Mouse (Mus musculus): ENCODE measurements around the gene Lcmt2. TPM values are rescaled to one million over a fixed set of nuclear protein-coding genes. Genes with fewer than 3 reads are reported as not detected.

Gene Lcmt2
- polyA plus RNA-seq (2014; fragmentation: Illumina TruSeq; extraction: RNeasy Lipid Tissue Mini Kit (QIAGEN cat#74804); ENCODE audit: low read depth, low replicate concordance), result 8.6 TPM

DNA sequence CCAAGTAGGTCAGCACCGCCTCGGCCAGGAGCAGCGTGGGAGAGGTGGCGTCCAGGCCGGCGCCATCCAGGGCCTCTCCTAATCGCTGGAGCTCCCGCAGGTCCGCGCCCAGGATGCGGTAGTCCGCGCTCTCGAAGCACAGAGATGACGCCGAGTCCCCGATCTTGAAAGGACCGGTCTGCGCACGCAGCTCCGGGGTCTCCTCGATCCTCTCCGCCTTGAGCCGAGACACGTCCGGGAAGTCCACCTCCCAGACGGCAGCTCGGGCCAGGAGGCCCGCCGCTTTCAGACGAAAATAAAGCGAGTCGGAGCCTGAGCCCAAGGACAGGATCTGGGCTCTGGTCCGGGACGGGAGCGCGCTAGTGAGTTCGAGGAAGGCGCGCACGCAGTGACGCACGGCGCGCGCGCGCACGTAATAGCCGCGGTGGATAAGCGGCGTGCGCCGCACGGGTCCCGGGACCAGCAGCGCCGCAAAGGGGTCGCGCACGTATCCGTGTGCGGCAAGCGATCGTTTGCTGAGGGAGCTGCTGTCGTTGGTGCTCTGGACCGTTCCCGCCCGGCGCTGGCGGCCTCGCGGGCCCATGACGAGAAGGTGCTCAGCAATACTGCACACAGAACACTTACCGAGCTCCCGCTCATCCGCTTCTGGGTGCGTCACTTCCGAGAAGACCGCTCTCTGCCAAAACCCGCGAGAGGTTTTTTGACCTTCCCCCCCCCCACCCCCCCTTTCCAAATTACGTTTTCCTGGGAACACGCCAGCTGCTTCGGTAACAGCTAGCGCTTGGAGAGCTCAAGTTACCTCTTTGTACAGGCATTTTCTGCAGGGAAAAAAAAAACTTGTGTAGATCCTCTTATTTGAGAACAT lies at the start of gene Lcmt2, which contains the start of gene Adal:
Gene Lcmt2, minus strand, starts transcription at position 636 of the 865 bp plus-strand sequence.
Gene Adal, plus strand, starts transcription at position 411 of the 865 bp plus-strand sequence.

DNA sequence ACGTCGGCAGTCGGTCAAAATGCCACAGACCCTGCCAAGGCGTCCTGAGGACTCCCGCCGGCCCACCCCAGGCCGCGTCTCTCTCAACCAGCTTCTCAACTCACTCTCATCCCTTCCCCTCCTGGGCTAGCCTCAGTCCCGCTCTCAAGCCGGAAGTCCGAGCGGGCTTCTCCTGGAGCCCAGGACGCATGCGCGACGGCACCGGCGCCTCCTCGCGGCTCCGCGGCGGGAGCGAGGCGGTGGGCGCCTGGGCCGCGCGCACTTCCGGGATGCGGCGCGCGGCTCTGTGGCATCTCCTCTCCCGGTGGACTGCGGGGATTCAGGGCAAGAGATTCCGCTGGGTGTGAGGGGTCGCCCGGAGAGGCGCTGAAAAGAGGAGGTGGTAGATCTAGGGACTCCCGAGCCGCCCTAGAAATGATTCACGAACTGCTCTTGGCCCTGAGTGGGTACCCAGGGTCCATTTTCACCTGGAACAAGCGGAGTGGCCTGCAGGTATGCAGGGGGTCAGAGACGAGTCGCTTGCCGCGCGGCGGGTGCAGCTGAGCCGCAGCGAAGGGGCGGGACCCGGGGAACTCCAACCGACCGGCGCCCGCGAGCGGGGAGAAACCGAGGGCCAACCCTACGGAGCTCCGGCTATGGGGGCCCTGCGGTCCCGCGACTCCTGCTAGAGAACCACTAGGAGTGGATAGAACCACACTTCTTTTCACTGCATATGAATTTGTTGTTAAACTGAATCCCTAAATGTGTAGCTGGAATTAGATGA lies 30.7 kb upstream of the Lcmt2 start, which contains the start of gene Zscan29:
Gene Zscan29, minus strand, starts transcription at position 146 of the 763 bp plus-strand sequence.

DNA sequence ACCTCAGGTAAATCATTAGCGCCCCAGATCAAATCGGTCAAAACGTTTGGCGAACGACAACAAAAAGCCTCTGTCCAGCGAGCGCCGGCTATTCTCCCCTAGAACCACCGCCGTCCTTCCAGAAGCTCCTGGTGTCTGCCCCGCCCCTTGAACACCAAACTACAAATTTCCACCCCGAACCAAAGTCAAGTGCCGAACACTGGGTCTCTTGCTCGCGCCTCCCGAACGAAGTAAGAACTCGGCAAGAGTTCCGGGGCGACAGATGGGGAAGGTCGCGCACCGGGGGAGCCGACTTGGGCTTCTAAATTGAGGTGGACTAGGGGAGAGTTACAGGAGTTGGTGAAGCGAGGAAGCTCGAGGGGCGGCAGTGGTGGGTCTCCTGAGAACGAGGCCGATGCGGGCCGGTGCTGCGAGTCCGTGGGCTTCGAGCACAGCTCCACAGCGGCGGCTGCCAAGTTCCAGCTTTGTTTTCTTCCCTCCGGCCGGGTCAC lies 30.1 kb upstream of the Lcmt2 start, which contains the start of gene Tubgcp4:
Gene Tubgcp4, plus strand, starts transcription at position 174 of the 491 bp plus-strand sequence.

DNA sequence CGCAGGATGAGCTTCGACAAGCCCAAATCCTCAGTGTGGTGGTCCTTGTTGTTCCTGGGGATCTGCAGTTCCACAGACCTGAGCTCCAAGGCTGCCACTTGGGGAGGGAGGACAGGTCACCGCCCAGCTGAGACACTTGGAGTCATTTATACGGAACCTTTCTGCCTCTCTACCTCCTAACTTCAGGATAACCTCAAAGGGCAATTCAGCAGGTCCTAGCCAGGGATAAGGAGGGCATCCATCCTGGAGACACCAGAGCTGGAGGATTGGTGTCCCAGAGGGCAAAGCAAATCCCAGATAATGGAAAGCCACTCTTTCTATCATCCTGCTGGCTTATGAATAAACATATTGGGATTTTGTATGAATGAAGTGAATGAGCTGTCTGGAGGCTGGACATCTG lies 30.8 kb downstream of the Lcmt2 start, which contains the start of gene Tgm7:
Gene Tgm7, minus strand, starts transcription at position 101 of the 400 bp plus-strand sequence.

DNA sequence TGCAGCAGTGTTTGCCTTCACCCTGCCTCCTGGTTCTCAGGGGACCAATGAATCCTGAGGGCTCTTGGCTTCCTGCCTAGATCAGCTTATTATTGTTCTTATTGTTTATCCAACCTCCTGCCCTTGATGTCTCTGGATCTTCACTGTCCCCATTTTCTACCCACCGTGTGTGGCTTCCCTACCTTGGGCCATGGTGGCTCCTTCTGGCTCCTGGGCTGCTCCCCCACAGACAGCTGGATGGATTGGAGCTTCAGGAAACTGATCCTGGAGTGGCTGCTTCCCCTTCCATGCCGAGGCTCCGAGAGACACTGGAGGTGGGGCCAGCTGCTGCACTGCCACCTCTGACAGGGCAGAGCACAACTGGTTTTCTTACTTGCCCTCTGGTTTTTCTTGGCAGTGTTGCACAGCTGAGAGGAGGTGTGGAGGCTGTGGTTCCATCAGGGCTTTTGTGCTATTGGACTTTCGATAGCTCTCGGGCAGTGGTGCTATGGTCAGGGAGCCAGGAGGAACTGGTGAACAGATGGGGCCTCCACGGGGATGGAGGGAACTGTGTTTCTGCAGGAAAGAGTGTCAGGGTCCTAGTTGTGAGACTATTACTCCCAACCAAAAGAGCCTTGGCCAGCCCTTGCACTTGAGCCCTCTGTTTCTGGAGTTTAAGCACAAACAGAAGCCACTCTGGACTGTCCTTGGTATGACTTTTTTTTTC lies 54.8 kb downstream of the Lcmt2 start, which contains the start of gene Tgm5:
Gene Tgm5, minus strand, starts transcription at position 362 of the 706 bp plus-strand sequence.

Other genes starting within 250 kb of the Lcmt2 start
- 13.4 TPM for gene Ubr1, start 169.9 kb downstream of the Lcmt2 start, polyA plus RNA-seq (2014; fragmentation: Illumina TruSeq; extraction: RNeasy Lipid Tissue Mini Kit (QIAGEN cat#74804); ENCODE audit: low read depth, low replicate concordance)
- 15.2 TPM for gene Tmem62, start 163.6 kb downstream of the Lcmt2 start, polyA plus RNA-seq (2014; fragmentation: Illumina TruSeq; extraction: RNeasy Lipid Tissue Mini Kit (QIAGEN cat#74804); ENCODE audit: low read depth, low replicate concordance)
- gene Ccndbp1, start 132.2 kb downstream of the Lcmt2 start, polyA plus RNA-seq (2014; fragmentation: Illumina TruSeq; extraction: RNeasy Lipid Tissue Mini Kit (QIAGEN cat#74804); ENCODE audit: low read depth, low replicate concordance), result 43.9 TPM
- gene Epb42, start 103.6 kb downstream of the Lcmt2 start, polyA plus RNA-seq (2014; fragmentation: Illumina TruSeq; extraction: RNeasy Lipid Tissue Mini Kit (QIAGEN cat#74804); ENCODE audit: low read depth, low replicate concordance), result not detected
- not detected for gene Tgm5, start 54.8 kb downstream of the Lcmt2 start, polyA plus RNA-seq (2014; fragmentation: Illumina TruSeq; extraction: RNeasy Lipid Tissue Mini Kit (QIAGEN cat#74804); ENCODE audit: low read depth, low replicate concordance)
- 0.27 TPM for gene Tgm7, start 30.9 kb downstream of the Lcmt2 start, polyA plus RNA-seq (2014; fragmentation: Illumina TruSeq; extraction: RNeasy Lipid Tissue Mini Kit (QIAGEN cat#74804); ENCODE audit: low read depth, low replicate concordance)
- gene Adal, start 225 bp downstream of the Lcmt2 start, polyA plus RNA-seq (2014; fragmentation: Illumina TruSeq; extraction: RNeasy Lipid Tissue Mini Kit (QIAGEN cat#74804); ENCODE audit: low read depth, low replicate concordance), result 11.8 TPM
- gene Tubgcp4, start 30.0 kb upstream of the Lcmt2 start, polyA plus RNA-seq (2014; fragmentation: Illumina TruSeq; extraction: RNeasy Lipid Tissue Mini Kit (QIAGEN cat#74804); ENCODE audit: low read depth, low replicate concordance), result 18.2 TPM
- 9.7 TPM for gene Zscan29, start 30.5 kb upstream of the Lcmt2 start, polyA plus RNA-seq (2014; fragmentation: Illumina TruSeq; extraction: RNeasy Lipid Tissue Mini Kit (QIAGEN cat#74804); ENCODE audit: low read depth, low replicate concordance)
- gene Trp53bp1, start 130.8 kb upstream of the Lcmt2 start, polyA plus RNA-seq (2014; fragmentation: Illumina TruSeq; extraction: RNeasy Lipid Tissue Mini Kit (QIAGEN cat#74804); ENCODE audit: low read depth, low replicate concordance), result 22.6 TPM
- 2.4 TPM for gene Map1a, start 148.9 kb upstream of the Lcmt2 start, polyA plus RNA-seq (2014; fragmentation: Illumina TruSeq; extraction: RNeasy Lipid Tissue Mini Kit (QIAGEN cat#74804); ENCODE audit: low read depth, low replicate concordance)
- 38.9 TPM for gene Ppip5k1, start 214.7 kb upstream of the Lcmt2 start, polyA plus RNA-seq (2014; fragmentation: Illumina TruSeq; extraction: RNeasy Lipid Tissue Mini Kit (QIAGEN cat#74804); ENCODE audit: low read depth, low replicate concordance)
- gene Ckmt1, start 217.1 kb upstream of the Lcmt2 start, polyA plus RNA-seq (2014; fragmentation: Illumina TruSeq; extraction: RNeasy Lipid Tissue Mini Kit (QIAGEN cat#74804); ENCODE audit: low read depth, low replicate concordance), result 3.6 TPM
- gene Strc, start 246.5 kb upstream of the Lcmt2 start, polyA plus RNA-seq (2014; fragmentation: Illumina TruSeq; extraction: RNeasy Lipid Tissue Mini Kit (QIAGEN cat#74804); ENCODE audit: low read depth, low replicate concordance), result 0.14 TPM